Mouse (Mus musculus) intestine, postnatal 0 days (tissue): Measurements from ENCODE around the gene Faxc. TPM values are rescaled to one million over a fixed set of nuclear protein-coding genes. Genes with fewer than 3 reads are reported as not detected.

ENCODE experiments used
- ATAC-seq: fragments of 200-750 bp; cut with Nextera tagmentation; 2 replicates; pipeline ENCODE4 v1.8.0; 2017; ENCODE audit warnings: mild to moderate bottlenecking, moderate TSS enrichment, moderate library complexity
- H3K27ac ChIP-seq: fragments of 300-500 bp; sonication (generic); 2 replicates; pipeline ENCODE4 v1.5.1; 2014; ENCODE audit warnings: mild to moderate bottlenecking, low read depth, low read length, moderate library complexity
- H3K27me3 ChIP-seq: fragments of 300-500 bp; sonication (generic); replicated peaks from 2 replicates; pipeline ENCODE4 v1.6.1; 2014; ENCODE audit warnings: low read length, mixed read lengths; ENCODE audit not compliant: control insufficient read depth, insufficient read depth
- H3K36me3 ChIP-seq: fragments of 300-500 bp; sonication (generic); 2 replicates; pipeline ENCODE4 v1.6.1; 2014; ENCODE audit warnings: mild to moderate bottlenecking, moderate library complexity; ENCODE audit not compliant: control insufficient read depth, insufficient read depth
- H3K4me1 ChIP-seq: fragments of 300-500 bp; sonication (generic); replicated peaks from 2 replicates; pipeline ENCODE4 v1.6.1; 2014; ENCODE audit warnings: antibody characterized with exemption, low read length, mixed read lengths; ENCODE audit not compliant: control insufficient read depth, insufficient read depth
- H3K4me2 ChIP-seq: fragments of 300-500 bp; sonication (generic); replicated peaks from 2 replicates; pipeline ENCODE4 v1.6.1; 2014; ENCODE audit warnings: low read depth, mild to moderate bottlenecking, moderate library complexity
- H3K4me3 ChIP-seq: fragments of 300-500 bp; sonication (generic); 2 replicates; pipeline ENCODE4 v1.5.1; 2014; ENCODE audit warnings: low read depth, low read length
- H3K9ac ChIP-seq: fragments of 300-500 bp; sonication (generic); 2 replicates; pipeline ENCODE4 v1.6.1; 2014; ENCODE audit warnings: mild to moderate bottlenecking, low read depth, low read length
- H3K9me3 ChIP-seq: fragments of 300-500 bp; sonication (generic); 2 replicates; pipeline ENCODE4 v1.6.1; 2016; ENCODE audit warnings: mixed run types; ENCODE audit not compliant: control insufficient read depth
- CTCF ChIP-seq: sonication (generic); IDR thresholded peaks from 2 replicates; pipeline ENCODE4 v1.5.1; 2016; ENCODE audit warnings: low read depth, mild to moderate bottlenecking, control low read depth, antibody characterized with exemption, moderate library complexity
- WGBS: fragments of 180-500 bp; shearing (Covaris S2); extraction: QIAGEN DNeasy Blood & Tissue Kit; methylation state at CpG from one replicate; pipeline ENCODE4 v1.1.7; 2014; 5-methylcytosine and 5-hydroxymethylcytosine counted together
- polyA plus RNA-seq: library from polyadenylated mRNA; unstranded; fragments of >200 nt; fragmentation: Nextera tagmentation; extraction: Ambion mirVana; gene quantifications from 2 replicates; pipeline ENCODE4 v1.2.1, GENCODE M21; 2015

Faxc gene
- polyA plus RNA-seq, 1 experiment from 2014 or later: 1.5 TPM

GRCm38 (mm10) chr4:22017656-22018379 lies 86.7 kb downstream of the Faxc start:
- H3K36me3 ChIP-seq: no peaks in the 10 kb centered on the region
- no peaks in the 10 kb centered on the region for H3K4me1 ChIP-seq
- H3K9me3 ChIP-seq: no peaks in the 10 kb centered on the region
- H3K9ac ChIP-seq: no peak overlapping the region
- H3K4me3 ChIP-seq: no peak overlapping the region
- TF ChIP-seq CTCF: peak; percentile 77
- H3K27ac ChIP-seq: no peak overlapping the region
- H3K4me2 ChIP-seq: no peak overlapping the region
- 9% methylated on average over 9 of the region's 9 CpGs for WGBS
- ATAC-seq: no peak
- no peaks in the 10 kb centered on the region for H3K27me3 ChIP-seq

- no peak overlapping the region for H3K27ac ChIP-seq
- no peak for ATAC-seq
- WGBS: 59% methylated on average over 5 of the region's 5 CpGs
- H3K9ac ChIP-seq: no peak overlapping the region
- no peaks in the 10 kb centered on the region for H3K4me1 ChIP-seq
- H3K4me2 ChIP-seq: no peak overlapping the region
- H3K4me3 ChIP-seq: no peak overlapping the region
- H3K36me3 ChIP-seq: no peaks in the 10 kb centered on the region
- TF ChIP-seq CTCF: no peak
- H3K27me3 ChIP-seq: no peaks in the 10 kb centered on the region
- H3K9me3 ChIP-seq: no peaks in the 10 kb centered on the region
These were observed 87.3 kb downstream of the Faxc start for GRCm38 (mm10) chr4:22018414-22018813.

DNA sequence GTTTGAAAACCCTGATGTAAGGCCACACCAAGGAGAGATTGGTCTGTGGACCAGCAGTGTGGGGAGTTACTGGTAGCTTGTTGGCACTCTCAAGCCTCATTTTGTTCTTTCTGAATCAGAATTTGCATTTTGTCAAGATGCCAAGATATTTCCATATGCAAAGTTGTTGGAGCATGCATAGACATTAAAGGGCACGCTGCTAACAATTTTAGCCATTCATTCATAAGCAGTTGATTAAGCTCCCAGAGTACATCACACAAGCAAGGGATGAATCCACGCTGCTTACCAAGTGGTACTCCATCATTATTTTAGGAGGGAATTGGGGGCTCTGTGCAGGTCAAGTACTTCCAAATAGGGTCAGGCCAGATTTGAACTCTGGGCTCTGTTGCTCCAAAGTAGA lies 98.8 kb downstream of the Faxc start:
- Histone ChIP-seq H3K9ac (no peak overlapping the region), H3K4me2 (no peak overlapping the region), H3K27ac (no peak overlapping the region), H3K4me3 (no peak overlapping the region), H3K4me1 (no peaks in the 10 kb centered on the region), H3K9me3 (no peaks in the 10 kb centered on the region), H3K36me3 (no peaks in the 10 kb centered on the region), H3K27me3 (no peaks in the 10 kb centered on the region)
- TF ChIP-seq CTCF: no peak
- 84% methylated on average over 2 of the region's 2 CpGs for WGBS
- ATAC-seq: no peak

Other genes with a start within 250 kb of the Faxc start
- gene Prdm13, start 245.4 kb upstream of the Faxc start, polyA plus RNA-seq: not detected in 2 replicates
- 20.2 and 20.7 TPM in 2 replicates for gene Ccnc, start 203.6 kb upstream of the Faxc start, polyA plus RNA-seq
- gene Usp45, start 164.2 kb upstream of the Faxc start, polyA plus RNA-seq: 3.4 and 3.7 TPM in 2 replicates
- gene Tstd3, start 164.1 kb upstream of the Faxc start, polyA plus RNA-seq: 21.1 and 21.3 TPM in 2 replicates
- gene Pnisr, start 83.7 kb upstream of the Faxc start, polyA plus RNA-seq: 36.3 and 41.6 TPM in 2 replicates
- 11.8 and 12.0 TPM in 2 replicates for gene Coq3, start 51.7 kb upstream of the Faxc start, polyA plus RNA-seq